Mouse (Mus musculus) MEL (cell line): Measurements from ENCODE around the gene Ext2. TPM values are rescaled to one million over a fixed set of nuclear protein-coding genes. Genes with fewer than 3 reads are reported as not detected.

ENCODE experiments used
- DNase-seq: peaks from one replicate; pipeline ENCODE4 v3.0.0; 2011; ENCODE audit warnings: low read depth, low spot score
- H3K27ac ChIP-seq: 2 replicates; pipeline ENCODE4 v1.5.1; 2012; ENCODE audit warnings: low read depth, mild to moderate bottlenecking, control low read depth, low read length, moderate library complexity; ENCODE audit not compliant: control insufficient read depth
- H3K27me3 ChIP-seq, 2 experiments: fragments of 150-350 bp in 1 of 2; sonication (generic) in 1 of 2; 2 replicates each; pipeline ENCODE4 v1.6.1; 2012; ENCODE audit warnings: low read length in 2 of 2, mild to moderate bottlenecking in 2 of 2, improper control_type of control experiment in 1 of 2, moderate library complexity in 1 of 2; ENCODE audit not compliant: insufficient read depth in 2 of 2, control insufficient read depth in 1 of 2
- H3K36me3 ChIP-seq, 2 experiments: 2 replicates each; pipeline ENCODE4 v1.6.1; 2012 to 2014; ENCODE audit warnings: low read length in 2 of 2, improper control_type of control experiment in 1 of 2, inconsistent platforms in 1 of 2, mild to moderate bottlenecking in 1 of 2; ENCODE audit not compliant: insufficient read depth in 2 of 2, control insufficient read depth in 1 of 2
- H3K4me1 ChIP-seq, 2 experiments: fragments of 150-350 bp in 1 of 2; sonication (generic) in 1 of 2; 2 replicates each; pipeline ENCODE4 v1.6.1; 2012; ENCODE audit warnings: low read length in 2 of 2, improper control_type of control experiment in 1 of 2, mild to moderate bottlenecking in 1 of 2; ENCODE audit not compliant: insufficient read depth in 2 of 2, control insufficient read depth in 1 of 2
- H3K4me3 ChIP-seq, 2 experiments: fragments of 150-350 bp in 1 of 2; sonication (generic) in 1 of 2; 2 replicates each; pipeline ENCODE4 v1.5.1; 2012; ENCODE audit warnings: low read depth in 2 of 2, low read length in 2 of 2, mild to moderate bottlenecking in 2 of 2, moderate library complexity in 2 of 2, control low read depth in 1 of 2, improper control_type of control experiment in 1 of 2; ENCODE audit not compliant: control insufficient read depth in 1 of 2, insufficient read depth in 1 of 2
- H3K79me2 ChIP-seq: 2 replicates; pipeline ENCODE4 v1.6.1; 2012; ENCODE audit warnings: mild to moderate bottlenecking, low read length, moderate library complexity; ENCODE audit not compliant: control insufficient read depth, poor library complexity, insufficient read depth
- H3K9ac ChIP-seq: 2 replicates; pipeline ENCODE4 v1.6.1; 2012; ENCODE audit warnings: low read depth, mild to moderate bottlenecking, control low read depth, low read length, moderate library complexity; ENCODE audit not compliant: control insufficient read depth, poor library complexity, severe bottlenecking
- H3K9me3 ChIP-seq: fragments of 150-350 bp; sonication (generic); replicated peaks from 2 replicates; pipeline ENCODE4 v1.6.1; 2012; ENCODE audit warnings: mild to moderate bottlenecking, low read length, improper control_type of control experiment, moderate library complexity; ENCODE audit not compliant: insufficient read depth
- CTCF ChIP-seq, 3 experiments: IDR thresholded peaks in 2 of 3; conservative IDR thresholded peaks in 1 of 3; 2 replicates each; pipeline ENCODE4 v1.5.1; 2011 to 2012; ENCODE audit warnings: low read length in 3 of 3, low read depth in 2 of 3, mild to moderate bottlenecking in 2 of 3, improper control_type of control experiment in 1 of 3, inconsistent platforms in 1 of 3, mixed read lengths in 1 of 3, moderate library complexity in 1 of 3; ENCODE audit not compliant: control insufficient read depth in 1 of 3, insufficient read depth in 1 of 3, poor library complexity in 1 of 3, severe bottlenecking in 1 of 3
- EP300 ChIP-seq, 2 experiments: IDR thresholded peaks; 2 replicates each; pipeline ENCODE4 v1.6.1; 2011; ENCODE audit warnings: improper control_type of control experiment in 2 of 2, low read length in 2 of 2, low read depth in 1 of 2, mild to moderate bottlenecking in 1 of 2
- GABPA ChIP-seq: IDR thresholded peaks from 2 replicates; pipeline ENCODE4 v1.6.1; 2012; ENCODE audit warnings: low read depth, mild to moderate bottlenecking, inconsistent platforms, low read length, improper control_type of control experiment, moderate library complexity
- HCFC1 ChIP-seq: IDR thresholded peaks from 2 replicates; pipeline ENCODE4 v1.6.1; 2012; ENCODE audit warnings: low read depth, mild to moderate bottlenecking, inconsistent platforms, low read length, improper control_type of control experiment, moderate library complexity
- MAFK ChIP-seq: IDR thresholded peaks from 2 replicates; pipeline ENCODE4 v1.6.1; 2011; ENCODE audit warnings: low read depth, mild to moderate bottlenecking, low read length, improper control_type of control experiment, borderline replicate concordance
- MYC ChIP-seq: IDR thresholded peaks from 2 replicates; pipeline ENCODE4 v1.6.1; 2011; ENCODE audit warnings: low read depth, mild to moderate bottlenecking, low read length, improper control_type of control experiment, moderate library complexity
- NRF1 ChIP-seq: IDR thresholded peaks from 2 replicates; pipeline ENCODE4 v1.6.1; 2014; ENCODE audit warnings: low read depth, mild to moderate bottlenecking, inconsistent platforms, low read length, improper control_type of control experiment, moderate library complexity; ENCODE audit not compliant: poor library complexity, insufficient read depth, severe bottlenecking
- POLR2A ChIP-seq, 2 experiments: IDR thresholded peaks; 2 replicates each; pipeline ENCODE4 v1.6.1; 2011 to 2012; ENCODE audit warnings: low read length in 2 of 2, mild to moderate bottlenecking in 2 of 2, control low read depth in 1 of 2, improper control_type of control experiment in 1 of 2, low read depth in 1 of 2, moderate library complexity in 1 of 2; ENCODE audit not compliant: control insufficient read depth in 1 of 2, insufficient read depth in 1 of 2, poor library complexity in 1 of 2
- POLR2AphosphoS2 ChIP-seq: IDR thresholded peaks from 2 replicates; pipeline ENCODE4 v1.6.1; 2011; ENCODE audit warnings: low read length, improper control_type of control experiment
- RAD21 ChIP-seq: IDR thresholded peaks from 2 replicates; pipeline ENCODE4 v1.6.1; 2011; ENCODE audit warnings: mild to moderate bottlenecking, low read depth, low read length, improper control_type of control experiment
- TCF12 ChIP-seq: IDR thresholded peaks from 2 replicates; pipeline ENCODE4 v1.6.1; 2014; ENCODE audit warnings: low read depth, mild to moderate bottlenecking, inconsistent platforms, low read length, improper control_type of control experiment, moderate library complexity
- USF1 ChIP-seq: IDR thresholded peaks from 2 replicates; pipeline ENCODE4 v1.6.1; 2014; ENCODE audit warnings: low read depth, mild to moderate bottlenecking, inconsistent platforms, low read length, improper control_type of control experiment, moderate library complexity
- USF2 ChIP-seq, 2 experiments: IDR thresholded peaks; 2 replicates each; pipeline ENCODE4 v1.6.1; 2011 to 2012; ENCODE audit warnings: improper control_type of control experiment in 2 of 2, low read length in 2 of 2, borderline replicate concordance in 1 of 2, inconsistent platforms in 1 of 2, low read depth in 1 of 2, mild to moderate bottlenecking in 1 of 2; ENCODE audit not compliant: insufficient read depth in 1 of 2
- polyA plus RNA-seq, 2 experiments: library from polyadenylated mRNA; stranded (reverse) in 1 of 2; unstranded in 1 of 2; fragments of >175 nt in 1 of 2; fragments of >200 nt in 1 of 2; gene quantifications; 2 replicates each; pipeline versions ENCODE4 v1.2.1 to v1.2.4; 2012; ENCODE audit warnings: low replicate concordance in 2 of 2, low read depth in 1 of 2; ENCODE audit not compliant: insufficient read length in 2 of 2, insufficient read depth in 1 of 2, missing spikeins in 1 of 2
- total RNA-seq: library from RNA; depleted of rRNA; stranded (reverse); fragments of 300-350 nt; gene quantifications from 2 replicates; pipeline ENCODE4 v1.2.3, GENCODE M21; 2012

Ext2 gene
- total and polyA plus RNA-seq, 3 experiments: 33.7 to 66.8 TPM; not detected in 1

DNA sequence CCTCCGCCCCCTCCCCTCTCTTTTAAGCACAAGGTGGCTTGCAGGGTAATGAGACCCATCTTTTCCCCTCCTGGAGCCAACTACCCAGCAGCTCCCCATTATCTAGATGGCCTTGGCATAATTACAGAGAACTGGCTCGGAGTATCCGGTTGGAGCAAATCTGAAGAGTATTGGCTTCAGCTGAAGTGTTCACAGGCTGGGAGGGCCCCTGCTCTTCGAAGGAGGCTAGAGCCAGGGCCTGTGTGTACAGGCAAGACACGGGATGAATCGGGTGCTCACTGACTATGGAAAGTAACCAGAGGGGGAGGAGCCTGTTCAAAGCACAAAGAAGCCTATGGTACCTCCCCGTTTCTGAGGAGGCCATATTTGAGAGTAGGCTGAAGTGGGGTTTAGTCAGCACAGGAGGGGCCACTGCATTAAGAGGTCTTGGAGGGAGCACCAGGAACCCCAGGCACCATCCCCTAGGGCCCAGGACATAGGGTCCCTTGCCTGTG is 46.8 kb upstream of the Ext2 start, which contains the start of gene Accsl:
Gene Accsl, minus strand, starts transcription at position 51 of the 494 bp plus-strand sequence.
- Histone ChIP-seq H3K9ac (no peak within 1 kb of the TSS), H3K27ac (no peak within 1 kb of the TSS), H3K79me2 (no peaks in the 10 kb centered on the region), H3K4me1 (no peaks in the 10 kb centered on the region), H3K27me3 (peaks cover 16 to 23% of the 10 kb centered on the region in 2 experiments), H3K9me3 (no peaks in the 10 kb centered on the region), H3K36me3 (no peaks in the 10 kb centered on the region), H3K4me3 (no peak within 1 kb of the TSS)
- DNase-seq: no peak
- no peak for TF ChIP-seq TCF12

DNA sequence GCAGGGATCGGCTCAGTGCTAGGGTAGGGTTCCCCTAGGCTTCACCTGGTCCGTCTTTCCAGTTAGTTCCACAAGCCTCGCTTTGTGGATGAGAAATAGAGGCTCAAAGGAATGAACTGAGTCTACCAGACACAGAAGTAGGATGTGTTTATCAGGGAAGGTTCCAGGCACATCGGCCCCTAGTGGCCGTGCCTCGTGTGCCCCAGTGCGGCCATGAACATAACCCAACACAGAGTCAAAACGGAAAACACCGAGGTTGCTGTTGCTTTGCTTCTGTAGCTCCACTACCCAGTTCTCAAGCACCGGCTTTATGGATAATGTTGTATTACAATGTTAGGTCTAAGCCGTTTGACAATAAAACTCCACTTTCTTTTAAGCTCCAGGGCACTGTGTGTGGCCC is 46.2 kb upstream of the Ext2 start:
- no peak for DNase-seq
- no peaks in the 10 kb centered on the region for H3K9me3 ChIP-seq
- H3K36me3 ChIP-seq: no peaks in the 10 kb centered on the region
- TF ChIP-seq CTCF (IDR thresholded peaks at IDR 0.05 in 2 of 3, conservative IDR thresholded peaks at IDR 0.05 in 1 of 3; ENCODE audit: control insufficient read depth in 1 of 3, insufficient read depth in 1 of 3, low read depth in 2 of 3, low read length in 3 of 3, poor library complexity in 1 of 3, severe bottlenecking in 1 of 3) (peak in 1 of 3 experiments; percentile 12; a peak in 1 of 6 replicates), POLR2AphosphoS2 (no peak)
- TF ChIP-seq, all 39 proteins: peak for 1
- peaks cover 16 to 23% of the 10 kb centered on the region in 2 experiments for H3K27me3 ChIP-seq
- no peak overlapping the region for H3K4me3 ChIP-seq
- no peak overlapping the region for H3K9ac ChIP-seq
- H3K79me2 ChIP-seq: no peaks in the 10 kb centered on the region
- no peak overlapping the region for H3K27ac ChIP-seq
- no peaks in the 10 kb centered on the region for H3K4me1 ChIP-seq

DNA sequence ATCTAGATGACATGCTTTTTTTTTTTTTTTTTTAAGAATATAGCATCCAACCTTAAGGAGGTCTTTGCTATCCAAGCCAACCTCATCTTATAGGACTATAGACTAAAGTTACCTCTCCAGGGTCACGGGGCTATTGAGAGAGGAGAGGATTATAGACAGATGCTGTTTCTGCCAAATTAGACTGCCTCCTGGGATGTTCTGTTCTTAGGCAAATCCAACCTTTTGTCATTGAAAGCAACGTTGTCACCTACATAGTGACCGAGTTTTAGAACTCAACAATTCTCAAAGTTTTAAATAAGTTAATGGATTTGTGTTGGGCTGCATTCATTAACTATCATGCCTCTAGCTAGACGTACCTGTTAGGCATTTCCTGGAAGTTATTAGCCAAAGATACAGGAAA is 40.9 kb upstream of the Ext2 start:
- Histone ChIP-seq H3K27ac (no peak overlapping the region), H3K27me3 (peaks cover 14 to 15% of the 10 kb centered on the region in 2 experiments), H3K36me3 (no peaks in the 10 kb centered on the region), H3K4me1 (no peaks in the 10 kb centered on the region), H3K9me3 (no peaks in the 10 kb centered on the region), H3K79me2 (no peaks in the 10 kb centered on the region), H3K4me3 (no peak overlapping the region), H3K9ac (no peak overlapping the region)
- DNase-seq: no peak
- no peak for TF ChIP-seq GABPA
- TF ChIP-seq NRF1: no peak

DNA sequence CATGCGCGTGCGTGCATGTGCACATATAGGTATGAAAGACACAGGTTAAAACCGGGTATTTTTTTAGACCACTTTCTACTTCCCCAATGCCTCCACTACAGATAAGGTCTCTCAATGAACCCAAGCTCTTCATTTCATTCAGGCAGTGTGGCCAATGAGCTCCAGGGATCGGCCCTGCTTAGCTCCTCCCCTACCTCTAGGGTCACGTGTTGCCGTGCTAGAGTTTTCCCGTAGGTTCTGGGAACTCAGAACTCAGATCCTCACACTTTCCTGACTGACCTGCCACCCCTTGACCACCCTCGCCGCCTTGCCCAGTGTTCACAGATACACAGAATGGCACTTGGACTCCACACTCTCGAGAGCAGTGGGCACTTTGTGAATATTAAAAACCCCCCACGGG is 36.5 kb upstream of the Ext2 start:
- Histone ChIP-seq H3K79me2 (no peaks in the 10 kb centered on the region), H3K27me3 (peaks cover 0 to 2% of the 10 kb centered on the region in 2 experiments; a peak in 3 of 4 replicates), H3K9me3 (no peaks in the 10 kb centered on the region), H3K9ac (no peak overlapping the region), H3K4me3 (no peak overlapping the region), H3K4me1 (no peaks in the 10 kb centered on the region), H3K27ac (no peak overlapping the region), H3K36me3 (no peaks in the 10 kb centered on the region)
- DNase-seq: no peak
- TF ChIP-seq MYC: no peak
- no peak for TF ChIP-seq POLR2A (IDR thresholded peaks at IDR 0.05; ENCODE audit: control insufficient read depth in 1 of 2, insufficient read depth in 1 of 2, low read depth in 1 of 2, low read length in 2 of 2, poor library complexity in 1 of 2)
- TF ChIP-seq HCFC1: no peak
- no peak for TF ChIP-seq EP300 (IDR thresholded peaks at IDR 0.05; ENCODE audit: low read depth in 1 of 2, low read length in 2 of 2)
- TF ChIP-seq USF2 (IDR thresholded peaks at IDR 0.05; ENCODE audit: borderline replicate concordance in 1 of 2, insufficient read depth in 1 of 2, low read depth in 1 of 2, low read length in 2 of 2): no peak
- no peak for TF ChIP-seq CTCF (IDR thresholded peaks at IDR 0.05 in 2 of 3, conservative IDR thresholded peaks at IDR 0.05 in 1 of 3; ENCODE audit: control insufficient read depth in 1 of 3, insufficient read depth in 1 of 3, low read depth in 2 of 3, low read length in 3 of 3, poor library complexity in 1 of 3, severe bottlenecking in 1 of 3)
- TF ChIP-seq RAD21: no peak
- no peak for TF ChIP-seq MAFK
- TF ChIP-seq USF1: peak; percentile 67
